Mouse (Mus musculus) heart, postnatal 0 days (tissue): ENCODE data around the gene Fam120a.

Experiments used
- CTCF ChIP-seq: IDR thresholded peaks from 2 replicates; pipeline ENCODE4 v1.5.1; 2016; ENCODE audit warnings: antibody characterized with exemption, control low read depth, low read depth
- EP300 ChIP-seq: IDR thresholded peaks from 2 replicates; pipeline ENCODE4 v1.6.1; 2016; ENCODE audit warnings: antibody characterized with exemption, low read depth

DNA sequence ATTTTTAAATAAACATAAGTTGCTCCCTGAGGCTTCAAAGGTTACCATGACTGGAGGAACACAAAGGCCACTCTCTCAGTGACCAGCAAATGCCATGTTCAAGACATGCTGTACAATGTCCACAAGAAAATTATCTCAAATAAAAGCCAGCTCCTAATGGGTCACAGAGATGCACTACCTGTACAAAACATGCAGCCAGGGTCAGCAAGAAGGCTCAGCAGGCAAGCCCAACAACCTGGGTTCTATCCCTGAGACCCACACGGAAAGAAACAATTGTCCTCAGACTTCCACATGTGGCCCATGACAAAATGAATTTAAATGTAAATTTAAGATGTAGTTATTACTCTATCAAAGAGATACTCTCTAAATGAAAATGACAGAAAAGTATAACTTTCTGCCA, 4.7 kb downstream of the Fam120a start:
- TF ChIP-seq CTCF: no peak
- no peak for TF ChIP-seq EP300
